Mouse (Mus musculus) cerebellum, postnatal 10 days (tissue): ENCODE results near the gene Cnpy1.

Source experiments
- DNase-seq, 2 experiments: peaks; one replicate each; pipeline ENCODE4 v3.0.0; 2021; ENCODE audit warnings: mixed read lengths in 2 of 2

The Cnpy1 gene

GRCm38 (mm10) chr5:28245574-28245973 is at the start of gene Cnpy1:
Gene Cnpy1, minus strand, starts transcription at chr5:28245806.
- no peak for DNase-seq

- DNase-seq, result peak; percentile 97 to 99
Measured at GRCm38 (mm10) chr5:28293990-28294389, 48.4 kb upstream of the Cnpy1 start.

- DNase-seq, result no peak
Measured at GRCm38 (mm10) chr5:28292281-28292680, 46.7 kb upstream of the Cnpy1 start.

- DNase-seq, result no peak
Measured at GRCm38 (mm10) chr5:28291118-28291850, 45.7 kb upstream of the Cnpy1 start.

- no peak for DNase-seq
Measured at GRCm38 (mm10) chr5:28290630-28291029, 45.0 kb upstream of the Cnpy1 start.

GRCm38 (mm10) chr5:28289111-28289510 is 43.5 kb upstream of the Cnpy1 start:
- peak; percentile 40 to 50 for DNase-seq

GRCm38 (mm10) chr5:28277279-28277678 is 31.7 kb upstream of the Cnpy1 start:
- no peak for DNase-seq

- DNase-seq, result no peak
Measured at GRCm38 (mm10) chr5:28272836-28273235, 27.2 kb upstream of the Cnpy1 start.

- no peak for DNase-seq
Measured at GRCm38 (mm10) chr5:28269469-28269991, 23.9 kb upstream of the Cnpy1 start.

GRCm38 (mm10) chr5:28267576-28267975 is 22.0 kb upstream of the Cnpy1 start:
- DNase-seq, result peak; percentile 68 to 71

- DNase-seq, result no peak
Measured at GRCm38 (mm10) chr5:28265653-28266052, 20.0 kb upstream of the Cnpy1 start.

GRCm38 (mm10) chr5:28263852-28264251 is 18.2 kb upstream of the Cnpy1 start:
- no peak for DNase-seq

GRCm38 (mm10) chr5:28262070-28262469 is 16.5 kb upstream of the Cnpy1 start:
- DNase-seq, result no peak

GRCm38 (mm10) chr5:28259939-28260338 is 14.3 kb upstream of the Cnpy1 start:
- peak; percentile 61 to 71 for DNase-seq

- no peak for DNase-seq
Measured at GRCm38 (mm10) chr5:28259385-28259784, 13.8 kb upstream of the Cnpy1 start.

- peak; percentile 59 to 63 for DNase-seq
Measured at GRCm38 (mm10) chr5:28257816-28258215, 12.2 kb upstream of the Cnpy1 start.

GRCm38 (mm10) chr5:28252999-28253398 is 7.4 kb upstream of the Cnpy1 start:
- DNase-seq, result peak; percentile 40 to 56

- peak in 1 of 2 experiments; percentile 42 for DNase-seq
Measured at GRCm38 (mm10) chr5:28252260-28252659, 6.7 kb upstream of the Cnpy1 start.

- peak; percentile 96 to 97 for DNase-seq
Measured at GRCm38 (mm10) chr5:28251211-28251764, 5.7 kb upstream of the Cnpy1 start.

- peak in 1 of 2 experiments; percentile 54 for DNase-seq
Measured at GRCm38 (mm10) chr5:28250479-28250878, 4.9 kb upstream of the Cnpy1 start.

- DNase-seq, result no peak
Measured at GRCm38 (mm10) chr5:28245121-28245520, 485 bp downstream of the Cnpy1 start.

GRCm38 (mm10) chr5:28243501-28244177 is 2.0 kb downstream of the Cnpy1 start:
- DNase-seq, result peak; percentile 74

GRCm38 (mm10) chr5:28241423-28241822 is 4.2 kb downstream of the Cnpy1 start:
- DNase-seq, result no peak

- peak in 1 of 2 experiments; percentile 33 for DNase-seq
Measured at GRCm38 (mm10) chr5:28239829-28240228, 5.8 kb downstream of the Cnpy1 start.
